Mouse (Mus musculus): ENCODE data around the gene BC028528. TPM values are rescaled to one million over a fixed set of nuclear protein-coding genes. Genes with fewer than 3 reads are reported as not detected.
A peak's percentile ranks its signal among the peaks of the same experiment; 100 is the strongest.

Gene BC028528
- total and polyA plus RNA-seq, 3 experiments = 7.4 to 13.6 TPM; not detected in 1

- Histone ChIP-seq H3K4me3 (ENCODE audit: control insufficient read depth in 1 of 2, insufficient read depth in 1 of 2, low read depth in 2 of 2, low read length in 2 of 2) (no peak overlapping the region), H3K79me2 (ENCODE audit: control insufficient read depth, insufficient read depth, low read length, poor library complexity) (peaks cover 13% of the 10 kb centered on the region)
These were observed 25.7 kb downstream of the BC028528 start for GRCm38 (mm10) chr3:95866071-95866470.

DNA sequence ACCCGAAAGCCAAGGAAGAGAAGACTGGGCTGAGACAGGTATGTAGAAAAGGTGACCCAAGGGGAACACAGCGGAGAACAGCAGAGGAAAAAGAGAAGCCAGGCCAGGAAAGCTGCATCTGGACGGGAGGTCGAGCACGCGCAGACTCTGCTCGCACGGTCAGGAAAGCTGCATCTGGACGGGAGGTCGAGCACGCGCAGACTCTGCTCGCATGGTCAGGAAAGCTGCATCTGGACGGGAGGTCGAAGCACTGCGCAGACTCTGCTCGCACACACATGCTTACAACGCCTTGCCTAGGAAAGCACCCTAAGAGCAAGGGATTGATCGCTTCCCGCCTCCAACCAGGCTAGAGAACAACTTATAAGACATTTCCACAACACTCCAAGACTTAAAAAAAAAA, 26.2 kb downstream of the BC028528 start:
- Histone ChIP-seq H3K79me2 (ENCODE audit: control insufficient read depth, insufficient read depth, low read length, poor library complexity) (peaks cover 8% of the 10 kb centered on the region), H3K27ac (ENCODE audit: control insufficient read depth, low read depth, low read length) (no peak overlapping the region), H3K9me3 (replicated peaks; ENCODE audit: insufficient read depth, low read length) (no peaks in the 10 kb centered on the region), H3K36me3 (ENCODE audit: control insufficient read depth in 1 of 2, insufficient read depth in 2 of 2, low read length in 2 of 2) (peaks cover 3 to 8% of the 10 kb centered on the region in 2 experiments), H3K9ac (ENCODE audit: control insufficient read depth, low read depth, low read length, poor library complexity, severe bottlenecking) (no peak overlapping the region), H3K4me1 (ENCODE audit: control insufficient read depth in 1 of 2, insufficient read depth in 2 of 2, low read length in 2 of 2) (peaks cover 2 to 4% of the 10 kb centered on the region in 2 experiments), H3K27me3 (ENCODE audit: control insufficient read depth in 1 of 2, insufficient read depth in 2 of 2, low read length in 2 of 2) (no peaks in the 10 kb centered on the region), H3K4me3 (ENCODE audit: control insufficient read depth in 1 of 2, insufficient read depth in 1 of 2, low read depth in 2 of 2, low read length in 2 of 2) (no peak overlapping the region)
- no peak for TF ChIP-seq ETS1 (IDR thresholded peaks at IDR 0.05; ENCODE audit: low read depth, low read length)
- TF ChIP-seq UBTF (IDR thresholded peaks at IDR 0.05; ENCODE audit: borderline replicate concordance, insufficient read depth, low read depth, low read length) = no peak
- TF ChIP-seq ZC3H11A (IDR thresholded peaks at IDR 0.05; ENCODE audit: low read depth, low read length) = no peak
- TF ChIP-seq ZMIZ1 (IDR thresholded peaks at IDR 0.05; ENCODE audit: low read depth, low read length) = no peak
- DNase-seq (ENCODE audit: low read depth, low spot score) = no peak

More at GRCm38 (mm10) chr3:95866071-95866470, 25.7 kb downstream of the BC028528 start:
- TF ChIP-seq POLR2A (IDR thresholded peaks at IDR 0.05; ENCODE audit: control insufficient read depth in 1 of 2, insufficient read depth in 1 of 2, low read depth in 1 of 2, low read length in 2 of 2, poor library complexity in 1 of 2) (0 out of 4 replicates have a peak, but pooled peaks of 1 of the 2 experiments have one; percentile 20), MAZ (IDR thresholded peaks at IDR 0.05; ENCODE audit: low read depth, low read length) (no peak)
- Histone ChIP-seq H3K27ac (ENCODE audit: control insufficient read depth, low read depth, low read length) (no peak overlapping the region), H3K36me3 (ENCODE audit: control insufficient read depth in 1 of 2, insufficient read depth in 2 of 2, low read length in 2 of 2) (peaks cover 3 to 9% of the 10 kb centered on the region in 2 experiments), H3K27me3 (ENCODE audit: control insufficient read depth in 1 of 2, insufficient read depth in 2 of 2, low read length in 2 of 2) (no peaks in the 10 kb centered on the region), H3K9ac (ENCODE audit: control insufficient read depth, low read depth, low read length, poor library complexity, severe bottlenecking) (no peak overlapping the region), H3K4me1 (ENCODE audit: control insufficient read depth in 1 of 2, insufficient read depth in 2 of 2, low read length in 2 of 2) (peaks cover 4% of the 10 kb centered on the region in 2 experiments), H3K9me3 (replicated peaks; ENCODE audit: insufficient read depth, low read length) (no peaks in the 10 kb centered on the region)
- no peak for DNase-seq (ENCODE audit: low read depth, low spot score)

GRCm38 (mm10) chr3:95865050-95865449, 26.8 kb downstream of the BC028528 start:
- no peaks in the 10 kb centered on the region for H3K9me3 ChIP-seq (replicated peaks; ENCODE audit: insufficient read depth, low read length)
- H3K36me3 ChIP-seq (ENCODE audit: control insufficient read depth in 1 of 2, insufficient read depth in 2 of 2, low read length in 2 of 2) = peaks cover 3% of the 10 kb centered on the region in 2 experiments
- TF ChIP-seq ETS1 (IDR thresholded peaks at IDR 0.05; ENCODE audit: low read depth, low read length) (no peak), SIN3A (IDR thresholded peaks at IDR 0.05; ENCODE audit: low read length) (no peak), TAL1 (IDR thresholded peaks at IDR 0.05; ENCODE audit: low read length) (no peak), MAFK (IDR thresholded peaks at IDR 0.05; ENCODE audit: borderline replicate concordance, low read depth, low read length) (no peak), KAT2A (conservative IDR thresholded peaks at IDR 0.05; ENCODE audit: low read depth, low read length) (no peak), GATA1 (IDR thresholded peaks at IDR 0.05; ENCODE audit: low read depth, low read length) (no peak), ZMIZ1 (IDR thresholded peaks at IDR 0.05; ENCODE audit: low read depth, low read length) (no peak), EP300 (IDR thresholded peaks at IDR 0.05; ENCODE audit: low read depth in 1 of 2, low read length in 2 of 2) (no peak), NELFE (IDR thresholded peaks at IDR 0.05; ENCODE audit: low read depth, low read length) (no peak), ELF1 (IDR thresholded peaks at IDR 0.05; ENCODE audit: low read depth, low read length) (no peak), TBP (IDR thresholded peaks at IDR 0.05; ENCODE audit: low read depth, low read length) (no peak), ZNF384 (IDR thresholded peaks at IDR 0.05; ENCODE audit: low read depth, low read length) (no peak), CHD2 (IDR thresholded peaks at IDR 0.05; ENCODE audit: low read length) (no peak), MAX (IDR thresholded peaks at IDR 0.05; ENCODE audit: low read length) (no peak), ZKSCAN1 (IDR thresholded peaks at IDR 0.05; ENCODE audit: low read depth, low read length) (no peak), MYB (IDR thresholded peaks at IDR 0.05; ENCODE audit: low read depth, low read length) (no peak), E2F4 (IDR thresholded peaks at IDR 0.05; ENCODE audit: borderline replicate concordance, low read depth, low read length) (no peak), POLR2AphosphoS2 (IDR thresholded peaks at IDR 0.05; ENCODE audit: low read length) (no peak), USF1 (IDR thresholded peaks at IDR 0.05; ENCODE audit: low read depth, low read length) (no peak)
- no peaks in the 10 kb centered on the region; a peak in 1 of 4 replicates for H3K4me1 ChIP-seq (ENCODE audit: control insufficient read depth in 1 of 2, insufficient read depth in 2 of 2, low read length in 2 of 2)
- peaks cover 4% of the 10 kb centered on the region; the same call in 1 of the 2 replicates for H3K79me2 ChIP-seq (ENCODE audit: control insufficient read depth, insufficient read depth, low read length, poor library complexity)
- no peak overlapping the region for H3K9ac ChIP-seq (ENCODE audit: control insufficient read depth, low read depth, low read length, poor library complexity, severe bottlenecking)
- DNase-seq (ENCODE audit: low read depth, low spot score) = no peak
- H3K27ac ChIP-seq (ENCODE audit: control insufficient read depth, low read depth, low read length) = no peak overlapping the region
- H3K27me3 ChIP-seq (ENCODE audit: control insufficient read depth in 1 of 2, insufficient read depth in 2 of 2, low read length in 2 of 2) = no peaks in the 10 kb centered on the region
- no peak overlapping the region for H3K4me3 ChIP-seq (ENCODE audit: control insufficient read depth in 1 of 2, insufficient read depth in 1 of 2, low read depth in 2 of 2, low read length in 2 of 2)
